Mouse (Mus musculus) right cerebral cortex, adult 2 months (tissue): ENCODE results near the gene Gm9821.

ENCODE experiments used
- DNase-seq, 2 experiments: peaks; one replicate each; pipeline ENCODE4 v3.0.0; 2021 to 2022; ENCODE audit warnings: low spot score in 2 of 2

The Gm9821 gene

DNA sequence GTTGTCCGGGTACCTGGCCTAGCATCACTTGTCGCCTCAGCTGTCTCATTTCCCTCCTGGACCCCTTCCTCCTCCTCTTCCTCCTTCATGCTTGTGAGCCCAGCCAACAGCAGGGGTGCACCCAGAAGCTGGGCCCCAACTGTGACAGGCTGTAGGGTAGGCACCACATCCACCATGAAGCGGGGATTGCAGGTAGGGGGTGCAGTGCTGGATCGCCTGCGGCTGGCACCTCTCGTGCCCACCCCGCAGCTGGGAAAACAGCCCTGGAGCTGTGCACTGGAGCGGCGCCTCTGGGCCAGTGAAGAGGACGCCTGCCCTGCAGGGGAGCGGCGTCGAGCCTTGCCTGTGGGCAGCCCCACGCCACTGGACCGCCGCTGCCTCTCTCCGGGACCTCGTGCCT lies at the start of gene Gm9821:
Gm9821 (plus strand) TSS at position 221 of the 400 bp plus-strand sequence.
- no peak for DNase-seq

DNA sequence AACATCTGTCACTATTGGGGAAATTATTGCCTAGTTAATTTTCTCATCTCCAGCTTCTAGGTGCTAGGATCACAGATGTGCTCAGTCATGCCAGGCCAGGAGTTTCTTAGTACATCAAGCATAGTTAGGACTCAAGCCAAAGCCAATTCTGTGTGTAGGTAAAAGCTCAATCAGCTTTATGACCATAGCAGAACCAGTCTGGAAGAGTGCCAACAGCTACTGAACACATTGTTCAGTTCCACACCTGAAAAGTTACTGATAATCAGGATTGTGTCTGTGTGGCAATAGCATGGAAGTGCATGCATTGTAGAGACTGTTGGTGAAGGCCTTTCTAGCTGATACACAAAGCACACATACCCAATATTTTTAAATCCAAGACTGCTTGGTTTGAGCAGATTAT lies 47.5 kb upstream of the Gm9821 start:
- no peak for DNase-seq

DNA sequence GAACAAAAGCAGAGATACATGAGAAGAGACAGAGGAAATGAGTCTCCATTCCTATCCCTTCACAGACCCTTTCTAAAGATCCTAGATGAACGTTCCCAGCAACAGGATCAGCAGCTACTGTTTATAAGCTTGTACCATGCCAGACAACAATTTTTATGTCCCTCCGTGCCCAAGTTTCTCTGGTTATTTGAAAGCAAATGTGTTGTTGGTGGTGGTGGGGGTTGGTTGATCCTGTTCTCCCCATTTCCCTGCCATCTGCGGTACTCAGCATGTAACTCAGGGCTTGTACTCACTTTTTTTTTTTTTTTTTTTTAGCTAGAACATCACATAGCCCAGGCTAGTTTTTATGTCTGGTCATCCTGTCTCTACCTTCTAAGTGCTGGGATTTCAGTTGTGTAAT lies 46.4 kb upstream of the Gm9821 start:
- no peak for DNase-seq

DNA sequence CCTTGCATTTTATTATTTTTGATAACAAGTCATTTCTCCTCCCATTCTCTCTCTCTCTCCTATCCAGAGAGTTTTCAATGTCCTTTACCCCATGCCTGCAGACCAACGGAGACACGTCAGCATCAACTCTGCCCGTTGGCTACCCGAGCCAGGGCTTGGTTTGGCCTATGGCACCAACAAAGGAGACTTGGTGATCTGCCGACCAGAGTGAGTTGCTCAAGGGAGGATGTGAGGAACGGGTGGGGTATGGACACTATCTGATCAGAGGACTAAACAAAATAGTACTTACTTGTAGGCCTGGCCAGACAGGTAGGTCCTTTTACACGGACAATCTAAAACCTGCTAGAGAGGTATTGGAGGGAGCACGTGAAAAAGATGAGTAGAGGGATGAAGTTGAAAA lies 45.1 kb upstream of the Gm9821 start:
- DNase-seq: no peak

DNA sequence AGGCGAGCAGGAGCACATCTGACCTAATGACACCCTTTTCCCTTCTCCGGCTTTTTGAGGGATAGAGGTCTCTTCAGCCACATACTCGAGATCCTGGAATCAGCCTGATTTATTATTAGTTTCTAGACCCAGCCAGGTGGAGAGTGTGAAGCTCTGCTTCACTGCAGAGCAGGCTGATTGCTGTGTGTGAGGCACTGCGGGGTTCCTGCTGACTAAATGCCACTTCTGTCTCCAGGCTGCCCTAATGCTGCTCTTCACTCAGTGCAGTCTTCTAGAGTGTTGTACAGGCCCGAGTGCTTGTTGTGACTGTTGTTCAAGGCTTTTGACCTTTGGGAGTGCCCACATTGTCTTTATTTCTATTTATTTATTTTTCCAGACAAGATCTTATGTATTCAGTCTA lies 43.2 kb upstream of the Gm9821 start:
- DNase-seq: no peak

DNA sequence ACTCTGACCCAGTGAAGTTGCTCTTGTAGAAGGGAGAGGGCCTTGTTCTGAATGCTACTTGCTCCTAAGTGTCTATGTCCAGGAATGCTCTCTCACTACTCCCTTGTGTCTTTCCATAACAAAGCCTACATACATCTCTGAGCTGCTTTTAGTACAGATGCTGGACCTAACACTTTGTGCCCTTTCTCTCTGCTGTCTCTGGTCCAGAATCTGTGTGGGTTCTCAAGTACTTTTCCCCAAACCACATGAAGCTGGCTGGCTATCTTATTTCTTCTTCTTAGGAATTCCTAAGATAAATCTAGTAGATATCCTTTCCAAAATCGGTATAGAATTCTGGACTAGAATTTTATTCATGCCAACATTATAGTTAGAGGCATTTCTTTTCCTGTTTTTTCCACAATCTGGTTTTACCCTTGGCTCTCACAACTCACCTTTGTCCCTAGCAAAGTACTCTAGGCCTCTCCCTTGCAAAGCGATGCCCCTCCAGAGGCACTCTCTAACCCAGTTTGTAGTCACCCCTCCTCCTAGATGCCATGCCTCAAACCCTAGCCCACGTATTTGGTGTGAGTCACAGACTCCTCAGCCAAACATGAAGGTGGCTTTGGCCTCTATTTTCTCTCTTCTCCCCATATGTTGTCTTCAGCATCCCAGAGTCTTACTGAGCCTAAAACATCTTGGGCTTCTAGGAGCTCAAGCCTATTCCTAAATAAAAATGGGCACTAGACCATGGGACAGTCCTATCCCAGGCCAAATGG lies 42.2 kb upstream of the Gm9821 start:
- DNase-seq: peak in 1 of 2 experiments; percentile 41

DNA sequence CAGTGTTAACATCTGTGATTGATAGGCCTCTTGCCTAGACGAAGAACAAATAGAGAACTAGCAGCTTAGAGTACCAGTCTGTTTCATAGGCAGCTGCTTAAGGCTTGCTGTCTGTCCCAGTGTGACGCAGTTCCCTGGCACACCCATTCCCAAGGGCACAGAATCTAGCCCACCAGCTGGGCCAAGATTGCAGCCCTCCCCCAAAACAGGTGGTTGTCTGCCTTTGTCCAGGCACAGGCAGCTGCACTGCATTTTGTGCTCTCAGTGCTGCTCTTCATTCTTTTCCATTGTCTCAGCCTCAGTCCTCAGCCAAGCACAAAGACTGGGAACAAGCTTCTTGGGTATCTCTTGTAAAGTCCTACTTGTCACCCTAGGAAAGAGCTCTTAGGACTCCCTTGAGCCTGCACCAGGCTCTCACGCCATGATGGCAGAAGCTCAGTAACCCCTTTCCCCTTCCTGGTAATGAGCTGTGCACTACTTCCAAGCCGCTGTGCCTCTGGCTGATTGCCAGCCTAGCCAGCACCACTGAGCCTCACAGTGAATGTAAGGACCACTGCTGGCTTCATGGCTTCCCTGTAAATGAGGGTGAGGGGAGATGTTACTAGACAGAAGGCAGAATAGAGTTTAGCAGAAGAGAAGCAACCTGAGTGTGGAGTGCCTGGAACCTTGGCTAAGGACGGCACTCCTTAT lies 40.7 kb upstream of the Gm9821 start:
- DNase-seq: peak in 1 of 2 experiments; percentile 32

DNA sequence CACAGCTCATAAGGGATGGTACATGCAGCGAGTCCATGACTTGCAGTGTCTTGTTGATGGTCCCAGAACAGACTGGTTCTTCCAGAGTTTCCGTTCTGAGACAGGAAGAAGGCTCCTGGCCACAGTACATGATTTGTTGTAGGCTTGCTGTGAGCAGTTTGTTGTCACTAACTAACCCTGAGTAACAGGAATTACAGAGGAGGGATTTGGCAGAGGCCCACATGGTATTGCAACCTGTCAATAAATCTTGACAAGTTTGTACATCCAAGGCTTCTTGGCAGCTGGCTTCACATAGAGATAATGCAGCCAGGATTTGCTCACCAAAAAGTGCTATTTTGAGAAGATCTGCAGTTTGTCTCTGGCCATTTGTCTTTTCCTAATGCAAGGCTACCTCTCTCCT lies 39.4 kb upstream of the Gm9821 start:
- no peak for DNase-seq

DNA sequence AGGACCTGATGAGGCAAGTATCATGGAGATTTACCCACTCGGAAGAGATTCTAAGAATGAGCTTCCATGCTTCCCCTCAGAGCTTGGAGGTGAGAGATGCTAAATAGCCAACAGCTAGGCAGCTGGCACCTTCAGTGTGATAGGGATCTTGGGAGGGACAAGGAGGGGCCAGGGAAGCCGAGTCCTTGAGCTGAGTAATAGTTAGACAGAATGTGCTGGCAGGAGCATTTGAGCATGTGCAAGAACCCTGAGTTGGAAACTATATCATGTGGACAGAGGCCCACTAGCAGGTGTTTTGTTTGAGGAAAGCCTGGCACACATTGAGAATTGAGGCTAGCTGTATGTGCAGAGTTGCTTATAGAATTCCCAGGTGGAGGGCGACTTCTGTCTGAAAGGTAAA lies 32.9 kb upstream of the Gm9821 start:
- no peak for DNase-seq

DNA sequence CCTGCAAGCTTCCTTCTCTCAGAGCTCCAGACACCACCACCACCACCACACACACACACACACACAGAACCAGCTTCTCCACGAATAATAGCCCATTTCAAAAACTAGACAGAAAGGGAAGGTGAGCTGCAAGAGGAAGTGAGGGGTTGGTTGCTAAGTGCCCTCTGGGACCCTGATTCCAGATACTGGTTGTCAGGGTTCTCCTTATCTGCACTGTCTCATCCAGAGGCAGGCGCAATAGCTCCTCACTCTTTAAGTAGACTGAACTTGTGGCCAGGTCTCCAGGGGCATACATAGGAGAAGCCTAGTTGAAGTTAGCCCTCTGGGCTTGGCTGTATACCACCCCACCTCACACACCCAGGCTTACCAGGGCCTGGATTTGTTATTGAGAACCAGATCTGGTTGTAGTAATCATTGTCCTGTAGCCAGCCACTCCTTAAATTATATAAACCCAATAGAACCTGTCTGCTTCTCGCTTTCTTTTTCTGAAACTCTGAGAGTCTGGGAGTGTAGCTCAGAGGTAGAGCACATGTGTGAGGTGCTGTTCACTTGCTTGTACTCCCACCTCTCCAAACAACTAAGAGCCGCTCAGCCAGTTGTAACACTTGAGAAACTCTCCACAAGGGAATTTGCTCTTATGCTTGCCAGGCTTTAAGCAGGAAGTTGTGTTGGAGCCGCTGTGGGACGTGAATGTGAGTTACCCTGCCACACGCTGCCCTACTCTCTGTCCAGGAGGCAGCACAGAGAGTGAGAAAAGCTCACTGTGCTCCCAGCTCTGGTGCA lies 32.0 kb upstream of the Gm9821 start:
- no peak for DNase-seq

DNA sequence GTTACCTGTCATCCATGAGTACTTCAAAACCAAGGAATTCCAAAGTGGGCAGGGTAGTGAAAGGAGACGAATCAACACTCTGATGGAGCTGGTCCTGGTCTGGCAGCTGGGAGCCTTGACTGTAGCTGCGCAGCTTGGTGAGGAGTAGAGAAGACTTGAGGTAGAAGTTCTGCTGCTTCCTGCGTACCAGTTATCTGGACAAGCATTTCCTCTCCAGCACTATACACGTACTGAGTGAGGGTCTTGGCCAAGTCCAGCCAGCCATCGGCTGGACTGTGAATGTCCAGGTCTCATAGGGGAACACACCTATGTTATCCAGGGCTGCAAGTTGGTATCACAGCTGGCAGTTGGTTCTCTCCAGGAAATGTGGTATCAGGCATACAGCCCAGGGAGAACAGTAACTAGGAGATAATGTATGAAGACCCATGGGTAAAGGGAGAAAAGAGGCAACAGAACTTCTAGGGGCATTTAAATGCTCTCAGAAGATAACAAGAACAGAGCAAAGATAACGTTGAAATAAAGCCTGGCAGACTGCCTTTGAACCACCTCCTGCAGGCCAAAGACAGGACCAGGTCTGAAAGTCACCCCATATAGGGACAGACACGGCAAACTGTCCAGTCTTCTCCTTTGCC lies 29.0 kb upstream of the Gm9821 start:
- no peak for DNase-seq

DNA sequence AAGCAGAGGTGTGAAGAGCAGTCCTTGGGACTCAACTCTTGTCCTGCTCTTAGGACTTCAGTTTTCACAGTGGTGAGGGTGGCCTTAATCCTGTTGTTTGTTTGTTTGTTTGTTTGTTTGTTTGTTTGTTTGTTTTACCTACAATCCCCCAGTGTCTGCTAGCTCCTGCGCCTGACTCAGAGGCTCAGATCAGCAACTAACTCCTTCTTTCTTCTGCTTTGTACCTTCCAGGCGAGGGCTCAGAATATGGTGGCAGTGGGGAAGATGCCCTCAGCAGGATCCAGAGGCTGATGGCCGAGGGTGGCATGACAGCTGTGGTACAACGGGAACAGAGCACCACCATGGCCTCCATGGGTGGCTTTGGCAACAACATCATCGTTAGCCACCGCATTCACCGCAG lies 28.4 kb upstream of the Gm9821 start:
- DNase-seq: no peak

DNA sequence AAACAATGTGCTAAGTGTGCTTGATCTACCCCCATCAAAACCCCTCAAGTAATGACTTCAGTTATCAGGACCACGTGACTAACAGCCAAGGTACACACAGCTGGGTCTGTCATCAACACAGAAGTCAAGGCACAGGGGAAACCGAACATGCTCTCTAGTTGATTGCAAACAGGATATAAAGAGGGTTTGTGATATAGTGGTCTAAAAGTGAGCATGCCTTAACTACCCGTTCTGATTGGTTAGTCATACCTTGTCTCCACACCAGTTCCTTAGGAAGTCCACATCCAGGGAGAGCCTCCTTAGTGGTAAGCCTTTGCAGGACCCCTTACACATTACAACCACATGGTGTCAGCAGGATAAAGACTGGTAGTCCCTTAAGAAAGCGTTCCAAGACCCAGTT lies 25.4 kb upstream of the Gm9821 start:
- no peak for DNase-seq

DNA sequence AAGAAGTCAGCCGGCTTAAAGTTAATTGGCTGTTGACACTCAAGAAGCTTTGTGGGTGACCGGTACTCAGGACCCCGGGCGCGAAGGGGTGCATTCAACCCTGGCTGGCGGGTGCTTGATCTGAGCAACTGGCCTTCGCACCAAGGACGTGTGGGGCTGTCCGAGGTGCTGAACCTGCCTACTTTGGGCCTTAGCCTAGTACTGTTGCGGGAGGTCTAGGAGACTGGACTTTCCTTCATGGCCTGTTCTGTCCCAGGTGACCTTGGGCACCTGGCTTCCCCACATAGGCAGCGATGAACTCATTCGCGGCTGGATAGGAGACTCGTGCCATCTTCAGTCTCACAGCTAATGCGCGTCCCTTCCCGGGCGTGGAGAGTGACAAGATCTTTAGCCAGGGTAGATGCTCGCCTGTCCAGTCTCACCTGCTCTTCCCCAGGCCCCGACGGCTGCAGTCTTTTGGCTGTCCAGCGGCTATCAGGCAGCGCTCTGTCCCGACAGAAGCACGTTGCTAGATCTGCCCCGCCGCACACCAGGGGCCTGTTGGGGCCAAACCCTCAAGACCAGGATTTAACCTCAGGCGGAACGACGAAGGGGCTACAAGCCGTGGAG lies 24.2 kb upstream of the Gm9821 start:
- DNase-seq: no peak

DNA sequence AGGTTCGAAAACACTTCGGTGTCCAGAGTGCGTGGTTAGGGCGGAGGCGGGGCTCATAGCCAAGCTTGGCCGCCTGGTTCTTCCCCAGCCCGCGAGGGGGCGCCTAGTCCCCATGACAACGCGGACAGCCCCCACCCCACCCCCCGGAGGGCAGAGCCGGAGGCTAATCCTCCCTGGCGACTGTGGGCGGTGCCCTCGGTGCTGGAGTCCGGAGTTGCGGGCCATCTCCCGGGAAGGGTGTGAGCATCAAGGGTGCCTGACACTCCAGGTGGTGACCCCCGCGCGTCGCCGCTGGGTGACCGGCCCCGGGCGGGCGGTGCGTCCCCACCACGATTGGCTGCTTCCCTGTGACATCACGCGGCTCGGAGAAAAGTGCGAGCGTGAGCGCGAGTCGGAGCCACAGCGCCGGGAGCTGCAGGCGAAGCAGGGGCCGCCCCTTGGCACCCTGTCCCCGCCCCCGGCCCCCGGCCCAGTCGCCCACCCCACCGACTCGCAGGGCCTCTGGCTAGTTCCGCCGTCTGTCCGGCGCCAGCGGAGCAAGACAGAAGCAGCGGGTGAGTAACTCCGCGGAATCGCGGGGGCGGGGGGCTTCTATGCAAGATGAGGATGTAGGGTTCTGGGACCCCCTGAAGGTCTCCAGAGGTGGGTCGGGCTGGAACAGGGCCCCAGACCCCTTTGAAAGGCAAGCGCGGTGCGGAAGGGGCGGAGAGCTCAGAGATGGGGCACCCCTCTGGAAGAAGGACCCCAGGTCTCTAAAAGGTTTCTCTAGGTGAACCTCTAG lies 23.5 kb upstream of the Gm9821 start:
- DNase-seq: peak; percentile 84 to 87

DNA sequence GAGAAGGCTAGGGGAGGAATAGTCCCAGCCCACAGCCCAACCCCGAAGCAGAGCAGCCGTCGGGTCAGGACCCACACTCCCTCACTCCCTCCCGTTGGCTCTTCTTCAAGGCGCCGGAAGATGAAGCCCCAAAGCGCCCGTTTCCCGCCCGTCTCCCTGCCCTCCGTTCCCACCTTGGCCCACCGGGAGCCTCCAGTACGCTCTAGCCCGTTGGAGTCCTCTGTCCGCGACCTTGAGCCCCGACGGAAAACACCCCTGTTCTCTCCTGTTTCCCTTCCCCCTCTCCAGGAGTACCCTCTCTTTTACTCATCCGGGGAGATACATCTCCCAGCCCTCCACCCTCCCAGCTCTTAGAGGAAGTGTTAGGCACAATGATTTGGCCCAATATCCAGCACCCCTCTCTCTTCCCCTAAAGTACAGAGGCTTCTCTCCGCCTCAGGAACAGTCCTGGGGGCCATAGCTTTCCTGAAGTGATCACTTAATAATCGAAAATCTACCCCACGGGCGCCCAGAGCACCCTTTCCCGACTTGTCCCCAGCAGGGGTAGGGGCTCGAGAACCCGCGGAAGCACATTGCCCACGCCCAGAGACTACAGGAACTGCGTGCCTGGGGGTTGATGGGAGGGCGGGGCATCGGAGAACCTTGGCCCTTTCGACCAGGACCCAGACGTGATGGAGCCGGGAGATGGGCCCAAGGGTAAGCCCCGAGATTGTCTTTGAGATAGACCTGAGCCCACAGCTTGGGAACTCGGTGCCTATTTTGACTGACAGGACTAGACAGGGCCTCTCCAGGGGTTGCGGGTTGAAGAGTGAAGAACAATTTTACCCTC lies 22.7 kb upstream of the Gm9821 start:
- DNase-seq: no peak

DNA sequence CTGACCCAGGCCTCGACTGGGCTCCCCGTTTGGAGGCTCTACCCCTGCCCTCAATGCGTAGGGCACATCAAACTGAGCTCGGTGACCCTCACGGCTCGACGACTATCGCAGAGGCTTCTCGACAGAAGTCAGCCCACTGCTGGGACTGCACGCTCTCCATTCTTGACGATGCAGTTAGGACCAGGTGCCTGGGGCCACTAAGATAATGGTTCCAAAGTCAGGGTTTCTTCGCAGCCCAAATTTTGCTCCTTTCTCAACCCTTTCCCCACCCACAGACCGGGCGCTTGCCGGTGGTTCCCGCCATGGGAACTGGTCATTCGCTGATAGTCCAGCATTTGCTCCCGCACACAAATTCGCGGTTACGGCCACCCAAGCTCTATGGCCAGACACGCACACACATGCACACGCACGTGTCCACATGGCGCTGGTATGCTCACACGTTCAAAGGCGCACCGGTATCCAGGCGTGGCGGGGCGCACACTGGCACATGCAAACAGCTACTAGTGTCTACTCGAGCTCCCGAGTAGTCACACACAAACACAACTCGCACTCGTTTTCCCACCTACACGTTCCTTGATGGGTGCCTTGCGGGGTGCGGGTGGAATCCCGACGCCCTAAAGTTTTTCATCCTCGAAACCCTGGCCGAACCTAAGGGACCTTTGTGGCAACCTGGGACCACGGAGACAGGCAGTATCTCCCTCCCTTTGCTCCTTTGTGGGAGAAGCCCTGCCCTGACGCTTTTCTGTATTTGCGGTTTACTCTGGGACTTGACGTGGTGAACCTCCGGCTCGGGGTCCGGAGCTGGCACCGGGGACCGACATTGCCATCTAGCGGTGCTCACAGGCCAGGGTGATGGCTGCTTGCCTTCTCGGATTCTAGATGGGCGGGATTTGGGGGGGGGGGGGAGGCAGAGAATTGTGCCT lies 21.8 kb upstream of the Gm9821 start:
- DNase-seq: peak in 1 of 2 experiments; percentile 80

DNA sequence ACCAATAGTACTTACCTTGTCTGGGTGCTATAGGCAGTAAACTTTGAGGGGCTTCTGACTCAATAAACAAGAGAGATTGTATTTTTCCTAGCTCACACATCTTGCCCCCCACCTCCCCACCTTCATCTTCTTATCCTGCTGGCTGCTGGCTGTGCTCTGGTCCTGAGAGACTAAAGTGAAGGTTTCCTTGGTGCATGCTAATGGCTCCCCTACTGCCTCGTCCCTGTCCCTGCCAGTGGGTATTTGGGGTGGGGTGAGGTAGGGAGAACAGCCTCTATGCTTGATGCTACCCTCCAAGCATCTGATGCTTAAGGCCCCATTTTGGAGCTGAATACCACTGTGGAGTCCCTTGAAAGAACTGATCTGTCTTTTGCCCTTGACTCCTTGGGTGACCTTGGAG lies 20.8 kb upstream of the Gm9821 start:
- no peak for DNase-seq

DNA sequence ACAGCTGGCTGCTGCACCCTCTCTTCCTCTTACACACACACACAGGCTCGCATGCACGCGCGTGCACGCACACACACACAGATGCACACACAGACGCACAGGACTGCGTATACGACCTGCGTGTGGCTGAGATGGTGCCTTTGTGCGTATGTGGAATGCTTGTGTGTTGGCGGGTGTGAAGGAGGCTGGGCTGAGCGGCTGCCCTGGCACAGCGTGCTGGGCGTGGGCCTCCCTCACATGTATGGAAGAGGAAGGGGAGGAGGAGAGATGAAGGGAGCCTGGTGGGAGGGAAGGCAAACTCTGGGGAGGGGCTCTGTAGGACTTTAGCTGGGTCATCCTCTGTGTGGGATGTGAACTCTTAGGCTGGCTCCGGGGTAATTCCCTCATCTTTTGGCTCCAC lies 20.1 kb upstream of the Gm9821 start:
- peak; percentile 77 to 81 for DNase-seq
